Mouse (Mus musculus): ENCODE data around the gene Ift140. TPM values are rescaled to one million over a fixed set of nuclear protein-coding genes. Genes with fewer than 3 reads are reported as not detected.

The Ift140 gene
- polyA plus RNA-seq, 1 experiment from 2014 or later = 2.9 TPM

DNA sequence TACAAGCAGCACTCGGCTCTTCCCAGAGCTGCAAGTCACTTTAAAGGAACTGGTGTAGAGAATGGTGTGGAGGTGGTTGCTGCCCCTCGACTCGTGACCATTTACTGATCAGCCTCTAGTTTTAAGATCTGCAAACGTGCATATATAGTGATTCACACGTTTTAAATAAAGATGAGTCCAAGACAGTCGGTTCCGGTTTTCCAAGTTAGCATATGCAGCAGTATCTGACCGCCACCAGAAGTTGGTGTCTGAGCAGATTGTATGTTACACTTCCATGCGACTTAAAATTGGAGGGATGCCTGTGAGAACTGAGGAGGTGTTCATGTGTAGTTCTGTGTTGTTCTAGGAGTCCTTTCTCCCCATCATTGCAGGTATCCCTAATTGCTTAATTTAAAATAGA lies 37.4 kb downstream of the Ift140 start:
- H3K27ac ChIP-seq (ENCODE audit: low read depth, low read length) = no peak overlapping the region
- no peak overlapping the region for H3K4me2 ChIP-seq (replicated peaks; ENCODE audit: low read depth)
- no peaks in the 10 kb centered on the region for H3K9me3 ChIP-seq (ENCODE audit: control insufficient read depth)
- H3K36me3 ChIP-seq (ENCODE audit: control insufficient read depth, insufficient read depth) = peaks cover 23% of the 10 kb centered on the region
- WGBS = 86% methylated on average over 9 of the region's 9 CpGs
- no peak overlapping the region for H3K9ac ChIP-seq (ENCODE audit: low read depth, low read length)
- no peak overlapping the region for H3K4me3 ChIP-seq (ENCODE audit: low read depth, low read length)
- H3K27me3 ChIP-seq (replicated peaks; ENCODE audit: control insufficient read depth, insufficient read depth, low read length) = no peaks in the 10 kb centered on the region
- no peak for TF ChIP-seq CTCF (IDR thresholded peaks at IDR 0.05; ENCODE audit: low read depth)
- no peak for ATAC-seq
- no peaks in the 10 kb centered on the region for H3K4me1 ChIP-seq (replicated peaks; ENCODE audit: control insufficient read depth, insufficient read depth, low read length)

DNA sequence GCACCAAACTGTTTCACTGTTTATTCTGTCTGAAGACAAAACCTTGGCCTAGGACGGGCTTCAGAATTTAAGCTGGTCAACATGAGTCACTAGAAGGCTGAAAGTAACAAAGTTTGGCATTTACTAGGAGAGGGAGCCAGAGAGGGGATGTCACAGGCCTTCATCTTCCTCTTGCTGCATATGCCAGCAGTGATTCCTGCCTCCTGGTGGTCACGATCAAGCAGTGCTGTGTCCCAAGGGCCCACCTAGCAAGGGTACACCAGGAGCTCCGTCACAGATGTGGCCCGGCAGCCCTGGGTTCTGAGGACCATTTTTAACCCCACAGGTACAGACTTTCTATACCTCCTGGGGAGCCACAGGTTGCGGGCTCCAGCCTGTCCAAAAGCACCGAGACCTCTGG lies 41.2 kb downstream of the Ift140 start:
- WGBS = 85% methylated on average over 6 of the region's 6 CpGs
- ATAC-seq = no peak
- Histone ChIP-seq H3K36me3 (ENCODE audit: control insufficient read depth, insufficient read depth) (peaks cover 44% of the 10 kb centered on the region), H3K9ac (ENCODE audit: low read depth, low read length) (no peak overlapping the region), H3K4me3 (ENCODE audit: low read depth, low read length) (no peak overlapping the region), H3K4me1 (replicated peaks; ENCODE audit: control insufficient read depth, insufficient read depth, low read length) (no peaks in the 10 kb centered on the region), H3K27ac (ENCODE audit: low read depth, low read length) (no peak overlapping the region), H3K27me3 (replicated peaks; ENCODE audit: control insufficient read depth, insufficient read depth, low read length) (no peaks in the 10 kb centered on the region), H3K4me2 (replicated peaks; ENCODE audit: low read depth) (no peak overlapping the region), H3K9me3 (ENCODE audit: control insufficient read depth) (no peaks in the 10 kb centered on the region)
- peak; percentile 39 for TF ChIP-seq CTCF (IDR thresholded peaks at IDR 0.05; ENCODE audit: low read depth)

- no peaks in the 10 kb centered on the region for H3K27me3 ChIP-seq (replicated peaks; ENCODE audit: control insufficient read depth, insufficient read depth, low read length)
- WGBS = 88% methylated on average over 4 of the region's 4 CpGs
- no peak overlapping the region for H3K9ac ChIP-seq (ENCODE audit: low read depth, low read length)
- ATAC-seq = no peak
- TF ChIP-seq CTCF (IDR thresholded peaks at IDR 0.05; ENCODE audit: low read depth) = no peak
- no peaks in the 10 kb centered on the region for H3K4me1 ChIP-seq (replicated peaks; ENCODE audit: control insufficient read depth, insufficient read depth, low read length)
- no peak overlapping the region for H3K4me2 ChIP-seq (replicated peaks; ENCODE audit: low read depth)
- H3K27ac ChIP-seq (ENCODE audit: low read depth, low read length) = no peak overlapping the region
- no peaks in the 10 kb centered on the region for H3K9me3 ChIP-seq (ENCODE audit: control insufficient read depth)
- H3K4me3 ChIP-seq (ENCODE audit: low read depth, low read length) = no peak overlapping the region
- peaks cover 26% of the 10 kb centered on the region for H3K36me3 ChIP-seq (ENCODE audit: control insufficient read depth, insufficient read depth)
These were observed 47.4 kb downstream of the Ift140 start for GRCm38 (mm10) chr17:25063261-25063660.

DNA sequence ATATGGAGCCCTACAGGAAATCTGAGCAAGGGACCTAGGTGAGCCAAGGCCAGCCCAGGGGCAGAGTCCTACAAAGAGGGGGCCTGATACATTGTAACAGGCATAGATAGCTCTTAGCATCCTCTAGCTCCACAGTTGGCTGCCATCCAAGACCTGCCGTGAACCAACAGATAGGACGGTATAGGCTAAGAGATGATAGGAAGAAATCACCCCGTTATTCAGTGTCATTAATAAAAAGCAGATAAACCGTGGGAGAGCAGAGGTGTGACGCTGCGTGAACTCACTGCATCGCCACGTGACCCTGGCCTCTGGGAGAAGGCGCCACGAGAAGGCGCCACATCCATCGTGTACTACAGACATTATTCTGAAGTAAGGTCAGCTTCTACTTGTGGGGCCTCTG lies 48.0 kb downstream of the Ift140 start:
- peaks cover 19% of the 10 kb centered on the region for H3K36me3 ChIP-seq (ENCODE audit: control insufficient read depth, insufficient read depth)
- H3K27ac ChIP-seq (ENCODE audit: low read depth, low read length) = peak overlapping the region; percentile 3; the same call in 1 of the 2 replicates
- 70% methylated on average over 12 of the region's 12 CpGs for WGBS
- ATAC-seq = no peak
- TF ChIP-seq CTCF (IDR thresholded peaks at IDR 0.05; ENCODE audit: low read depth) = no peak
- no peaks in the 10 kb centered on the region for H3K4me1 ChIP-seq (replicated peaks; ENCODE audit: control insufficient read depth, insufficient read depth, low read length)
- H3K9me3 ChIP-seq (ENCODE audit: control insufficient read depth) = no peaks in the 10 kb centered on the region
- no peak overlapping the region for H3K4me2 ChIP-seq (replicated peaks; ENCODE audit: low read depth)
- H3K27me3 ChIP-seq (replicated peaks; ENCODE audit: control insufficient read depth, insufficient read depth, low read length) = no peaks in the 10 kb centered on the region
- H3K9ac ChIP-seq (ENCODE audit: low read depth, low read length) = no peak overlapping the region
- H3K4me3 ChIP-seq (ENCODE audit: low read depth, low read length) = no peak overlapping the region

GRCm38 (mm10) chr17:25064351-25064750 lies 48.5 kb downstream of the Ift140 start:
- no peaks in the 10 kb centered on the region for H3K9me3 ChIP-seq (ENCODE audit: control insufficient read depth)
- no peak overlapping the region for H3K4me3 ChIP-seq (ENCODE audit: low read depth, low read length)
- ATAC-seq = peak; percentile 25; the same call in 1 of the 2 replicates
- H3K4me1 ChIP-seq (replicated peaks; ENCODE audit: control insufficient read depth, insufficient read depth, low read length) = no peaks in the 10 kb centered on the region
- WGBS = 63% methylated on average over 9 of the region's 9 CpGs
- no peaks in the 10 kb centered on the region for H3K27me3 ChIP-seq (replicated peaks; ENCODE audit: control insufficient read depth, insufficient read depth, low read length)
- TF ChIP-seq CTCF (IDR thresholded peaks at IDR 0.05; ENCODE audit: low read depth) = peak; percentile 13
- H3K36me3 ChIP-seq (ENCODE audit: control insufficient read depth, insufficient read depth) = peaks cover 20% of the 10 kb centered on the region; the same call in 1 of the 2 replicates
- H3K4me2 ChIP-seq (replicated peaks; ENCODE audit: low read depth) = no peak overlapping the region
- peak overlapping the region; percentile 3; the same call in 1 of the 2 replicates for H3K27ac ChIP-seq (ENCODE audit: low read depth, low read length)
- no peak overlapping the region for H3K9ac ChIP-seq (ENCODE audit: low read depth, low read length)

GRCm38 (mm10) chr17:25065189-25065588 lies 49.3 kb downstream of the Ift140 start:
- Histone ChIP-seq H3K9me3 (ENCODE audit: control insufficient read depth) (no peaks in the 10 kb centered on the region), H3K27me3 (replicated peaks; ENCODE audit: control insufficient read depth, insufficient read depth, low read length) (no peaks in the 10 kb centered on the region), H3K36me3 (ENCODE audit: control insufficient read depth, insufficient read depth) (peaks cover 15% of the 10 kb centered on the region; the same call in 1 of the 2 replicates), H3K9ac (ENCODE audit: low read depth, low read length) (no peak overlapping the region), H3K4me1 (replicated peaks; ENCODE audit: control insufficient read depth, insufficient read depth, low read length) (no peaks in the 10 kb centered on the region), H3K4me2 (replicated peaks; ENCODE audit: low read depth) (no peak overlapping the region), H3K4me3 (ENCODE audit: low read depth, low read length) (no peak overlapping the region), H3K27ac (ENCODE audit: low read depth, low read length) (no peak overlapping the region)
- ATAC-seq = no peak
- 91% methylated on average over 3 of the region's 3 CpGs for WGBS
- no peak for TF ChIP-seq CTCF (IDR thresholded peaks at IDR 0.05; ENCODE audit: low read depth)

DNA sequence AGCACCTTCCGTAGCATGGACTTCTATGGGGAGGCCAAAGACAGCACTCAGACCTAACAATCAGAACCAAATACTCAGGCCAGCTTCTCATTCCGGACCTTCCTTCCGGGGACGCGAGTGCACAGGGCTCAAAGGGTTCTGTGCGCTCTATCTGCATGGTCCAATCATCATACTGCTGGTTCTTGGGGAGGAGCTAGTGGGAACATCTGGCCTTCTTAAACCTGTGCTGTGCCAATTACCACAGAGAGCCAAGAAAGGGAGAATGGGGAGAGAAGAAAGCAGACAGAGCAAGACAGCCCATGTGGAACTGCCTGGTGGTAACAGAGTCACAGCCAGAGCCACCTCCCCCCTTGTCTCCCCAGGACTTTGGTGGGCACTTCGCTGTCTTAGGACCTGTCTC lies 50.7 kb downstream of the Ift140 start:
- Histone ChIP-seq H3K27me3 (replicated peaks; ENCODE audit: control insufficient read depth, insufficient read depth, low read length) (no peaks in the 10 kb centered on the region), H3K27ac (ENCODE audit: low read depth, low read length) (no peak overlapping the region), H3K9ac (ENCODE audit: low read depth, low read length) (no peak overlapping the region), H3K4me1 (replicated peaks; ENCODE audit: control insufficient read depth, insufficient read depth, low read length) (no peaks in the 10 kb centered on the region), H3K36me3 (ENCODE audit: control insufficient read depth, insufficient read depth) (peaks cover 13% of the 10 kb centered on the region; the same call in 1 of the 2 replicates), H3K4me3 (ENCODE audit: low read depth, low read length) (no peak overlapping the region), H3K9me3 (ENCODE audit: control insufficient read depth) (no peaks in the 10 kb centered on the region), H3K4me2 (replicated peaks; ENCODE audit: low read depth) (no peak overlapping the region)
- WGBS = 91% methylated on average over 7 of the region's 7 CpGs
- no peak for TF ChIP-seq CTCF (IDR thresholded peaks at IDR 0.05; ENCODE audit: low read depth)
- ATAC-seq = no peak

Data from intestine, postnatal 0 days (tissue).